Mouse (Mus musculus): ENCODE measurements at regions not wholly inside any gene's neighbourhood (a gene's known extent, or its start where the extent isn't known, plus 50 kb on each side); places are given as distances from the start of the nearest gene placed in this dataset.
A peak's percentile ranks its signal among the peaks of the same experiment; 100 is the strongest.

DNA sequence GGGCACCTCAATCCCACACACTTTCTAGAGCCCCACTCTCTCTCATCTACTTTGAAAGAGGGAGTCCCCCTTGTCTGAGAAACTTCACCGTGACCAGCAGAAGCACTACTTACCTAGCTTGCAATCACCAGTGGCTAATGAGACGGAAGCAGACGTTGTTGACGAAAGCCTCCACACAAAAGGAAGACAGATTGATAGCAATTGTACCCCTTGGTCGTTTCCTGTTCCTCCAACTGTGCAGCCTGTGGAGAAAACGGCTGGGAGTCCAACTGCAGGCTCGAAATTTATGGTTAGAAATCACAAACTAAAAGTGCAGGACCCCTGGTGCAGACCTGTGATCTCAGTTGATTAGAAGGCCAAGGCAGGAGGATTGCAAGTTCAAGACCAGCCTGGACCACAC, 155.8 kb upstream of the Jarid2 start:
- Histone ChIP-seq H3K36me3 (ENCODE audit: insufficient read depth, low read length) (no peaks in the 10 kb centered on the region), H3K9me3 (ENCODE audit: low read length) (peaks cover 3% of the 10 kb centered on the region), H3K4me3 (replicated peaks; ENCODE audit: low read length) (no peak overlapping the region), H3K27me3 (ENCODE audit: insufficient read depth, low read length) (no peaks in the 10 kb centered on the region), H3K4me1 (replicated peaks; ENCODE audit: low read depth, low read length) (peaks cover 15% of the 10 kb centered on the region)
- TF ChIP-seq POU5F1 (IDR thresholded peaks at IDR 0.05; ENCODE audit: borderline replicate concordance, low read length) (no peak), CTCF (conservative IDR thresholded peaks at IDR 0.05; ENCODE audit: low read length) (no peak), NANOG (IDR thresholded peaks at IDR 0.05; ENCODE audit: borderline replicate concordance, low read length) (peak; percentile 72; the same call in 1 of the 2 replicates)

DNA sequence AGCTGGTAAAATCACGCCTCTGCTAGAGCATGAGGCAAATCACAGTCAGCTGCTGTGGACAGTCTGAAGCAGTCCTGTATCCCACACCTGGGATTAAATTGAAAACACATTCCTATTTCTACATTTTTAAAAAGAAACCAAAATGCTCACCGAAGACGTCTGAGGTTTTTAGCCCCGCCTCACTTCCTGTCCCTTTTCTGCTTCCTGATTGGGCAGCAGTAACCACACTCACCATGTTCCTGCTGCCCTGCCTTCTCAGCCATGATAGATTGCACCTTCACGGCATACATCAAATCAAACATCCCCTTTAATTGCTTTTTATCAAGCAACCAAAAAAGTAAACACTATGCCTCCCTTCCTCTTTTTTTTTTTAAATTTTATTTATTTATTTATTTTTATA, 150.1 kb upstream of the Jarid2 start:
- no peak for TF ChIP-seq CTCF (conservative IDR thresholded peaks at IDR 0.05; ENCODE audit: low read length)
- no peak for TF ChIP-seq NANOG (IDR thresholded peaks at IDR 0.05; ENCODE audit: borderline replicate concordance, low read length)
- TF ChIP-seq POU5F1 (IDR thresholded peaks at IDR 0.05; ENCODE audit: borderline replicate concordance, low read length): no peak
- peaks cover 55% of the 10 kb centered on the region for H3K4me1 ChIP-seq (replicated peaks; ENCODE audit: low read depth, low read length)
- H3K27me3 ChIP-seq (ENCODE audit: insufficient read depth, low read length): no peaks in the 10 kb centered on the region; the same call in 1 of the 2 replicates
- peaks cover 11% of the 10 kb centered on the region for H3K9me3 ChIP-seq (ENCODE audit: low read length)
- H3K36me3 ChIP-seq (ENCODE audit: insufficient read depth, low read length): no peaks in the 10 kb centered on the region
- H3K4me3 ChIP-seq (replicated peaks; ENCODE audit: low read length): no peak overlapping the region

DNA sequence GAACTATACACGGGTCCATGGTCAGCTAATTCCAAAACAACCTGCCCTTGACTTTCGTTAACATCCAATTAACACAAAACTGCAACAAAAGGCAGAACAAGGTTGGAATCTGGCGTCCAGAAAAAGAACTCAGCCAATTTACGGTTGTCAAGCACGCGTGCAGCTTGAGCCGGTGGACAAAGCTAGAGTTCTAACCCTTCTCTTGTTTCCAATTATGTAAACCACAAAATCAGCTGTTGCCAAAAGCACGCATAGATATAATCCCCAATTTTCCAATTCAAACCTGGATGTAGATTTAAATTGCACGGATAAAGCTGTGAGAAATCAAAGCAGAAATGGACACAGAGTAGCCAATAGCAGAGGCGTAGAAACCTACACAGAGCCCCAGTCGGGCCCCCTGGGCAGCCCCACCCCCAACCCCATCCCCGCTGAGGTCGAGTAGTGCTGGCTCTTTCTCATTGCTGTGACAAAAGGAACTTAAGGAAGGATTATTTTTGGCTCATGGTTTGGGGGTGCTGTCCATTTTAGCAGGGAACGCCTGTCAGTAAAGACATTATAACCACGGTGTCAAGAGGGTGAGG, 149.0 kb upstream of the Jarid2 start:
- TF ChIP-seq CTCF (conservative IDR thresholded peaks at IDR 0.05; ENCODE audit: low read length) (no peak), NANOG (IDR thresholded peaks at IDR 0.05; ENCODE audit: borderline replicate concordance, low read length) (no peak), POU5F1 (IDR thresholded peaks at IDR 0.05; ENCODE audit: borderline replicate concordance, low read length) (no peak)
- H3K4me1 ChIP-seq (replicated peaks; ENCODE audit: low read depth, low read length): peaks cover 65% of the 10 kb centered on the region
- no peaks in the 10 kb centered on the region; the same call in 1 of the 2 replicates for H3K27me3 ChIP-seq (ENCODE audit: insufficient read depth, low read length)
- no peaks in the 10 kb centered on the region for H3K36me3 ChIP-seq (ENCODE audit: insufficient read depth, low read length)
- H3K4me3 ChIP-seq (replicated peaks; ENCODE audit: low read length): 0 out of 2 replicates have a peak overlapping the region, but pooled peaks have one; percentile 0
- H3K9me3 ChIP-seq (ENCODE audit: low read length): peaks cover 11% of the 10 kb centered on the region

DNA sequence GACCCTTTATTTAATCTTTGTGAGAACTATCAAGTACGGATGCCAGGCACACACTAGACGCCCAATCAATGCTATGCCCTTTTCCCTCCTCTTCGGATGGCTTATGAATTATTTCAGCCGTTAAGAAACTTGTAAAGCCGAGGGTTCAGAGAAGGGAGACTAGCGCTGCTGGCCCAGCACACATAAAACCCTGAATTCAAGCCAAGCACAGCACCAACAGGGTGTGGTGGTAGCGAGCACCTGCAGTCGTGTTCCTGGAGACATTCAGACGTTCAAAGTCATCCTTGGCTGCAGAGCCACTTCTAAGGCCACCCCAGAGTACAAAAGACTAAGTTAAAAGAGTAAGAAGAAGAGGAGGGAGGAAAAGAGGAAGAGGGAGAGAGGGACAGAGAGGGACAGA, 148.5 kb upstream of the Jarid2 start:
- H3K27me3 ChIP-seq (ENCODE audit: insufficient read depth, low read length): no peaks in the 10 kb centered on the region; the same call in 1 of the 2 replicates
- 0 out of 2 replicates have a peak overlapping the region, but pooled peaks have one; percentile 0 for H3K4me3 ChIP-seq (replicated peaks; ENCODE audit: low read length)
- peaks cover 68% of the 10 kb centered on the region for H3K4me1 ChIP-seq (replicated peaks; ENCODE audit: low read depth, low read length)
- H3K36me3 ChIP-seq (ENCODE audit: insufficient read depth, low read length): no peaks in the 10 kb centered on the region
- no peak for TF ChIP-seq CTCF (conservative IDR thresholded peaks at IDR 0.05; ENCODE audit: low read length)
- no peak for TF ChIP-seq POU5F1 (IDR thresholded peaks at IDR 0.05; ENCODE audit: borderline replicate concordance, low read length)
- TF ChIP-seq NANOG (IDR thresholded peaks at IDR 0.05; ENCODE audit: borderline replicate concordance, low read length): no peak
- H3K9me3 ChIP-seq (ENCODE audit: low read length): peaks cover 11% of the 10 kb centered on the region

DNA sequence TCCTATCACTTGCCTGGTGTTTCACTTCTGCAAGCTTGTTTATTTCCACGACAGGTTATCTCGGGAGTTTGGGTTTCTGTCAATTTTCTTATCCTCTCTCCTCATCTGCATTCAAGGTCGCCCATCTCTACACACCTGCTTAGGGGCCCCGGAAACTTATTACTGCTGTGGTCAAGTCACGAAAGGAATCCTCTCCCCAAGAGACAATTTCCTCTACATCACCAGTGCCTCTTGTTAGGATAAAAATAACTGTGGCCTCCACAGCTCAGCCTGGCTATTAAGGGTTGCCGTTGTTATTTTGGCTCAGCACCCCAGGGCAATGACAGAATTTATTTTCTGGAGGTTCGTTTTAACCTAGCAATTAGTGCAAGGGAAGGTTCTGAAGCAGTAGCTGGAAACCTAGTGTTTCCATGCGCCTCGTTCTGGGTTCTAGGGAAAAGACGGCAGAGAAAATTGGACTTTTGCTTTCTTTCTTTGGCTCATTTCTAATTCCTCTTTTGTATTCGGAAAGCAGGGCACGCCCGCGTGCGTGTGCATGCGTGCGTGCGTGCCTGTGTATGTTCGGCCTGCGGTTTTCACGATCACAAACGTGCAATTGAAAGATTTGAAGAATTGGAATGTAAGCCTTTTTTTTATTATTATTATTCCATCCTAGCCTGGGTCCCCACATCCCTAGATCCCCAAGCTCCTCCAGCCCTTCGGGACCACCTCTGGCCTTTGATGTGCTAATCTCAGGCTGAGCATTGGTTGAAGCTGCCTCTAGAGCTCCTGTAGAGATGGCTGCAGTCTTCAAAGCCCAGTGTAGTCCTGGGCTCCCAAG, 147.1 kb upstream of the Jarid2 start:
- peaks cover 3% of the 10 kb centered on the region; the same call in 1 of the 2 replicates for H3K27me3 ChIP-seq (ENCODE audit: insufficient read depth, low read length)
- peaks cover 68% of the 10 kb centered on the region for H3K4me1 ChIP-seq (replicated peaks; ENCODE audit: low read depth, low read length)
- H3K9me3 ChIP-seq (ENCODE audit: low read length): peaks cover 11% of the 10 kb centered on the region
- H3K36me3 ChIP-seq (ENCODE audit: insufficient read depth, low read length): no peaks in the 10 kb centered on the region
- peak overlapping the region; percentile 21; the same call in 1 of the 2 replicates for H3K4me3 ChIP-seq (replicated peaks; ENCODE audit: low read length)
- no peak for TF ChIP-seq NANOG (IDR thresholded peaks at IDR 0.05; ENCODE audit: borderline replicate concordance, low read length)
- TF ChIP-seq CTCF (conservative IDR thresholded peaks at IDR 0.05; ENCODE audit: low read length): no peak
- no peak for TF ChIP-seq POU5F1 (IDR thresholded peaks at IDR 0.05; ENCODE audit: borderline replicate concordance, low read length)

DNA sequence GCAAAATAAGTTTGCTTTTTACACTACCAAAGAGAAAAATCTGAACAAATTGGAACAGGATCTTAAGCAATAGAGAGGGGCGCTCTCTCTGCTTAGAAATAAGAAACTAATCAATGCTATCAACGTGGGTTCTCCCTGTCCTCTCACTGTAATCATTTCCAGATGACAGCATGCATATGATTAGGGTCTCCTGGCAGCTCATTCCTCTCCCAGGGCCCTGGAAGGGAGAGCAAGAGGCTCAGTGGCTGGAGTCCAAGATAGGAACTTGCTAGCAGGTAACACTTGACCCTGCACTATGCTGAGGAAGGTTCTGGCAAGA, 146.5 kb upstream of the Jarid2 start:
- H3K4me3 ChIP-seq (replicated peaks; ENCODE audit: low read length): peak overlapping the region; percentile 21; the same call in 1 of the 2 replicates
- TF ChIP-seq POU5F1 (IDR thresholded peaks at IDR 0.05; ENCODE audit: borderline replicate concordance, low read length) (no peak), NANOG (IDR thresholded peaks at IDR 0.05; ENCODE audit: borderline replicate concordance, low read length) (no peak), CTCF (conservative IDR thresholded peaks at IDR 0.05; ENCODE audit: low read length) (no peak)
- peaks cover 68% of the 10 kb centered on the region for H3K4me1 ChIP-seq (replicated peaks; ENCODE audit: low read depth, low read length)
- no peaks in the 10 kb centered on the region for H3K36me3 ChIP-seq (ENCODE audit: insufficient read depth, low read length)
- peaks cover 3% of the 10 kb centered on the region; the same call in 1 of the 2 replicates for H3K27me3 ChIP-seq (ENCODE audit: insufficient read depth, low read length)
- H3K9me3 ChIP-seq (ENCODE audit: low read length): peaks cover 11% of the 10 kb centered on the region

DNA sequence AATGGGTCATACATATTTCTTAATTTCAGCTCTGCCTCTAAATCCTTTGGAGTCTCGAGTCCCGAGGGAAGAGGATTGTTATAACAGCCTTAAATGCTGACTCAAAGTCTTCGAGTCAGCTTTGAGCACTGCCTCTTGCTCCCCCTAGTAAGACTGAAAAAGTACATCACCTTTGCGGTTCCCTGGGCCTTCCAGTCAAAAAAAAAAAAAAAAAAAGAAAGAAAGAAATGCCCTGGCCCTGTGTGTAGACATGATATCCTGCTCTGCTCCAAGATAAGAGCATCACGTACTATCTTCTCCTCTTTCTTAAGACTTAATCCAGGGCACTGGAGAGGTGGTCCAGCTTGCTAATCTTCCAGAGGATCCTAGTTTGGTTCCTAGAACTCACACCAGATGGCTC, 145.7 kb upstream of the Jarid2 start:
- no peak for TF ChIP-seq CTCF (conservative IDR thresholded peaks at IDR 0.05; ENCODE audit: low read length)
- TF ChIP-seq POU5F1 (IDR thresholded peaks at IDR 0.05; ENCODE audit: borderline replicate concordance, low read length): no peak
- TF ChIP-seq NANOG (IDR thresholded peaks at IDR 0.05; ENCODE audit: borderline replicate concordance, low read length): no peak
- Histone ChIP-seq H3K27me3 (ENCODE audit: insufficient read depth, low read length) (peaks cover 3% of the 10 kb centered on the region; the same call in 1 of the 2 replicates), H3K9me3 (ENCODE audit: low read length) (peaks cover 7% of the 10 kb centered on the region), H3K4me3 (replicated peaks; ENCODE audit: low read length) (0 out of 2 replicates have a peak overlapping the region, but pooled peaks have one; percentile 26), H3K36me3 (ENCODE audit: insufficient read depth, low read length) (no peaks in the 10 kb centered on the region), H3K4me1 (replicated peaks; ENCODE audit: low read depth, low read length) (peaks cover 63% of the 10 kb centered on the region)

DNA sequence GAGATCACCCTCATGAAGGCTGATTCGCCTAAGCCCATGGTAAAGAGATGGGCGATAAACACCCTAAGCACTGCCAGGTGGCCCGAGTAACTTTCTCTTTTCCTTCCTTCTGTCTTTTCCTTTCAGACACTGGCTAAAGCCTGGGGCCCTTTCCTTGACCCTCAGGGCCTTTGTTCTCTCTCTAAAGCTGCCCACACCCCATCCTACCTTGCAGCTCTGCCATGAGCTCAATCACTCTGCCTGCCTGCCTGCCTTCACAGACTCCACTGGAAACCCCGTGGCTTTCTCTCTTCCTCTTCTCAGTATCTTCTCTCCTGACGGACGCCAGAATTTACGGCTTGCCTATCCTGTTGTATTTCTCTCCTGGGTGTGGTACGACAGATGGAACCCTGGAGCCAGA, 145.1 kb upstream of the Jarid2 start:
- peaks cover 62% of the 10 kb centered on the region for H3K4me1 ChIP-seq (replicated peaks; ENCODE audit: low read depth, low read length)

More for the DNA sequence above, 145.1 kb upstream of the Jarid2 start:
- H3K4me3 ChIP-seq (replicated peaks; ENCODE audit: low read length): peak overlapping the region; percentile 26
- H3K36me3 ChIP-seq (ENCODE audit: insufficient read depth, low read length): no peaks in the 10 kb centered on the region
- H3K27me3 ChIP-seq (ENCODE audit: insufficient read depth, low read length): peaks cover 3% of the 10 kb centered on the region; the same call in 1 of the 2 replicates
- H3K9me3 ChIP-seq (ENCODE audit: low read length): peaks cover 2% of the 10 kb centered on the region; the same call in 1 of the 2 replicates
- TF ChIP-seq CTCF (conservative IDR thresholded peaks at IDR 0.05; ENCODE audit: low read length) (no peak), NANOG (IDR thresholded peaks at IDR 0.05; ENCODE audit: borderline replicate concordance, low read length) (peak; percentile 27; the same call in 1 of the 2 replicates)

Data from E14TG2a.4 (cell line).